Mouse (Mus musculus) lung, postnatal 0 days (tissue): Measurements from ENCODE around the gene Cav2. TPM values are rescaled to one million over a fixed set of nuclear protein-coding genes. Genes with fewer than 3 reads are reported as not detected.

ENCODE experiments used
- ATAC-seq: fragments of 200-750 bp; cut with Nextera tagmentation; 2 replicates; pipeline ENCODE4 v1.8.0; 2017; ENCODE audit warnings: moderate library complexity
- DNase-seq: peaks from one replicate; pipeline ENCODE4 v3.0.0-alpha.2; 2016; ENCODE audit warnings: low spot score
- H3K27ac ChIP-seq: fragments of 300-500 bp; sonication (generic); 2 replicates; pipeline ENCODE4 v1.5.1; 2014; ENCODE audit warnings: antibody characterized with exemption, mild to moderate bottlenecking, low read length, mixed read lengths
- H3K27me3 ChIP-seq: fragments of 300-500 bp; sonication (generic); replicated peaks from 2 replicates; pipeline ENCODE4 v1.6.1; 2014; ENCODE audit warnings: low read length, mixed read lengths; ENCODE audit not compliant: insufficient read depth
- H3K36me3 ChIP-seq: fragments of 300-500 bp; sonication (generic); 2 replicates; pipeline ENCODE4 v1.6.1; 2014; ENCODE audit warnings: low read length, mixed read lengths; ENCODE audit not compliant: insufficient read depth
- H3K4me1 ChIP-seq: fragments of 300-500 bp; sonication (generic); 2 replicates; pipeline ENCODE4 v1.6.1; 2014; ENCODE audit warnings: antibody characterized with exemption, low read depth, low read length, mixed read lengths; ENCODE audit not compliant: insufficient read depth
- H3K4me2 ChIP-seq: fragments of 300-500 bp; sonication (generic); replicated peaks from 2 replicates; pipeline ENCODE4 v1.6.1; 2014; ENCODE audit warnings: low read depth, mild to moderate bottlenecking, low read length, moderate library complexity, mixed read lengths
- H3K4me3 ChIP-seq: fragments of 300-500 bp; sonication (generic); 2 replicates; pipeline ENCODE4 v1.5.1; 2014; ENCODE audit warnings: low read depth, low read length
- H3K9ac ChIP-seq: fragments of 300-500 bp; sonication (generic); replicated peaks from 2 replicates; pipeline ENCODE4 v1.6.1; 2014; ENCODE audit warnings: low read depth, mild to moderate bottlenecking
- H3K9me3 ChIP-seq: fragments of 300-500 bp; sonication (generic); 2 replicates; pipeline ENCODE4 v1.6.1; 2016; ENCODE audit warnings: low read length, mixed read lengths
- CTCF ChIP-seq: IDR thresholded peaks from 2 replicates; pipeline ENCODE4 v1.5.1; 2016; ENCODE audit warnings: antibody characterized with exemption, mild to moderate bottlenecking
- EP300 ChIP-seq: IDR thresholded peaks from 2 replicates; pipeline ENCODE4 v1.6.1; 2016; ENCODE audit warnings: antibody characterized with exemption, mild to moderate bottlenecking, control low read depth
- WGBS: fragments of 180-500 bp; shearing (Covaris S2); extraction: QIAGEN DNeasy Blood & Tissue Kit; methylation state at CpG from one replicate; pipeline ENCODE4 v1.1.7; 2014; 5-methylcytosine and 5-hydroxymethylcytosine counted together
- polyA plus RNA-seq: library from polyadenylated mRNA; unstranded; fragments of >200 nt; fragmentation: Nextera tagmentation; extraction: Ambion mirVana; gene quantifications from 2 replicates; pipeline ENCODE4 v1.2.1, GENCODE M21; 2015

Gene Cav2
- polyA plus RNA-seq, 1 experiment from 2014 or later = 318 TPM

DNA sequence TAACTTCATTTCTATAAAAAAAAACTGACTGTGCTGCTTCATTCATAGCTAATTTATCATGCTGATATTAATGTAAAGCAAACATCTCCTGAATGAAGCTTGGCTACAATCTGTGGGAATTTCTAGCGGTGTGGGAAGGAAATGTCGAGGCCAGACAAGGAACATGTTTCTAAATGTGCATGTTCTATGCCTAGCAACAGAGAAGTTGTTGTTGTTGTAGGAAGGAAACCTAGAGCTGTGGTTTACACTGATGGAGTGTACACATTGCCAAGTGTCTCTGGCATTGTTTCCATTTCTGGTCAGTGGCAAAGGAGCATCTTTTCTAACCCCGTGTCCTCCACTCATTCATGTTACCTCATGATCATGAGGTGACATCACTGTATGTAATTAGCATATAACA, 48.8 kb downstream of the Cav2 start:
- Histone ChIP-seq H3K27me3 (no peaks in the 10 kb centered on the region), H3K9ac (no peak overlapping the region), H3K27ac (no peak overlapping the region), H3K36me3 (peaks cover 6% of the 10 kb centered on the region), H3K4me1 (no peaks in the 10 kb centered on the region), H3K9me3 (no peaks in the 10 kb centered on the region), H3K4me2 (no peak overlapping the region), H3K4me3 (no peak overlapping the region)
- peak; percentile 82 for ATAC-seq
- DNase-seq = peak; percentile 52
- 21% methylated on average over 3 of the region's 3 CpGs for WGBS
- TF ChIP-seq CTCF (no peak), EP300 (peak; percentile 66; the same call in 1 of the 2 replicates)

- Histone ChIP-seq H3K4me3 (no peak overlapping the region), H3K27me3 (no peaks in the 10 kb centered on the region), H3K4me2 (no peak overlapping the region), H3K9me3 (no peaks in the 10 kb centered on the region), H3K27ac (no peak overlapping the region), H3K36me3 (peaks cover 8% of the 10 kb centered on the region), H3K9ac (no peak overlapping the region), H3K4me1 (no peaks in the 10 kb centered on the region)
- TF ChIP-seq EP300 (no peak), CTCF (no peak)
- WGBS = 99% methylated on average over 2 of the region's 2 CpGs
- ATAC-seq (no peak), DNase-seq (no peak)
Measured at GRCm38 (mm10) chr6:17337724-17338123, 56.7 kb downstream of the Cav2 start.

Other genes with a start within 250 kb of the Cav2 start
- 50.5 and 52.7 TPM in 2 replicates for gene Tes, start 216.0 kb upstream of the Cav2 start, polyA plus RNA-seq
- gene Cav1, start 25.1 kb downstream of the Cav2 start, polyA plus RNA-seq = 1,087 and 1,202 TPM in 2 replicates
- gene Met, start 182.6 kb downstream of the Cav2 start, polyA plus RNA-seq = 9.3 and 9.5 TPM in 2 replicates